Mouse (Mus musculus): Measurements from ENCODE around the gene Slitrk3.

DNA sequence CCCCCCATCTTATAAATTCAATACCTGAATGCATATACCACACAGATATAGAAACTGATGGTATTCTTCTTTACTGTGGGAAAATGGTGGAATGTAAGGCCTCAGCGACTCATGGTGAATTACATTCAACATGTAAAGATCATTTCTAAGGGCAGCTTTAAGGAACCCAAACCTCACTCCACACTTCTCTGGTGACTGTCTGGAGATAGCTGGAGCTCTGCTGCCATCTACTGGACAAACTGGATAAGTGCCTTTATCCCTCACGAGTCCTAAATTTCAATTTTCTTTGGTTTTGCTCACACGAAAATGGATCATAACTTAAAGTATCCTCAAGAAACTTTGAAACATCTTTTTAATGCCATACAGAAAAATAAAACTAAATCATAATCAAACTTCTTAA lies 11.4 kb downstream of the Slitrk3 start:
- TF ChIP-seq CTCF (IDR thresholded peaks at IDR 0.05; ENCODE audit: insufficient read depth, low read depth, low read length), result no peak
- TF ChIP-seq POLR2A (IDR thresholded peaks at IDR 0.05; ENCODE audit: insufficient read depth, low read depth, low read length), result no peak

Measured in olfactory bulb, adult 2 months (tissue).